Mouse (Mus musculus): ENCODE measurements around the gene Tnni1. TPM values are rescaled to one million over a fixed set of nuclear protein-coding genes. Genes with fewer than 3 reads are reported as not detected.
A peak's percentile ranks its signal among the peaks of the same experiment; 100 is the strongest.

The Tnni1 gene
- polyA plus RNA-seq (2015; fragmentation: Nextera tagmentation; extraction: Ambion mirVana) = 8.8 and 15.3 TPM in 2 replicates

- Histone ChIP-seq H3K27me3 (replicated peaks) (0 out of 2 replicates have a peak, but pooled peaks cover 4% of the 10 kb centered on the region), H3K27ac (peak within 1 kb of the TSS; percentile 64), H3K4me2 (peak within 1 kb of the TSS; percentile 41), H3K4me3 (replicated peaks) (no peak within 1 kb of the TSS), H3K36me3 (no peaks in the 10 kb centered on the region), H3K4me1 (peaks cover 14% of the 10 kb centered on the region), H3K9me3 (no peaks in the 10 kb centered on the region), H3K9ac (no peak within 1 kb of the TSS)
- WGBS = 16% methylated on average over 22 of the region's 22 CpGs
- ATAC-seq (ENCODE audit: insufficient read depth, low FRiP score, low read depth) = peak; percentile 20; the same call in 1 of the 2 replicates
Measured at GRCm38 (mm10) chr1:135778780-135779535, at the start of gene Tnni1. Gene Tnni1, plus strand, starts transcription at chr1:135779434.

- no peaks in the 10 kb centered on the region for H3K36me3 ChIP-seq
- no peak for ATAC-seq (ENCODE audit: insufficient read depth, low FRiP score, low read depth)
- H3K4me3 ChIP-seq (replicated peaks) = peak overlapping the region; percentile 69
- no peaks in the 10 kb centered on the region for H3K9me3 ChIP-seq
- 19% methylated on average over 4 of the region's 4 CpGs for WGBS
- H3K4me2 ChIP-seq = peak overlapping the region; percentile 66
- peak overlapping the region; percentile 98 for H3K27ac ChIP-seq
- no peaks in the 10 kb centered on the region for H3K27me3 ChIP-seq (replicated peaks)
- H3K9ac ChIP-seq = peak overlapping the region; percentile 85; the same call in 1 of the 2 replicates
- H3K4me1 ChIP-seq = peaks cover 57% of the 10 kb centered on the region
Measured at GRCm38 (mm10) chr1:135729821-135730220, 49.4 kb upstream of the Tnni1 start.

- Histone ChIP-seq H3K9ac (peak overlapping the region; percentile 85; the same call in 1 of the 2 replicates), H3K27me3 (replicated peaks) (no peaks in the 10 kb centered on the region), H3K4me1 (peaks cover 62% of the 10 kb centered on the region), H3K4me3 (replicated peaks) (peak overlapping the region; percentile 69), H3K27ac (peak overlapping the region; percentile 98), H3K36me3 (no peaks in the 10 kb centered on the region), H3K4me2 (peak overlapping the region; percentile 66), H3K9me3 (no peaks in the 10 kb centered on the region)
- no peak for ATAC-seq (ENCODE audit: insufficient read depth, low FRiP score, low read depth)
- 16% methylated on average over 3 of the region's 3 CpGs for WGBS
Measured at GRCm38 (mm10) chr1:135730296-135730695, 48.9 kb upstream of the Tnni1 start.

GRCm38 (mm10) chr1:135731393-135731792, 47.8 kb upstream of the Tnni1 start:
- Histone ChIP-seq H3K9me3 (no peaks in the 10 kb centered on the region), H3K4me3 (replicated peaks) (peak overlapping the region; percentile 69), H3K27me3 (replicated peaks) (no peaks in the 10 kb centered on the region), H3K27ac (peak overlapping the region; percentile 98), H3K4me1 (peaks cover 65% of the 10 kb centered on the region), H3K9ac (no peak overlapping the region), H3K4me2 (peak overlapping the region; percentile 66), H3K36me3 (no peaks in the 10 kb centered on the region)
- 33% methylated on average over 7 of the region's 7 CpGs for WGBS
- no peak for ATAC-seq (ENCODE audit: insufficient read depth, low FRiP score, low read depth)

- Histone ChIP-seq H3K36me3 (no peaks in the 10 kb centered on the region), H3K27ac (peak overlapping the region; percentile 98), H3K4me3 (replicated peaks) (peak overlapping the region; percentile 69; the same call in 1 of the 2 replicates), H3K9ac (no peak overlapping the region), H3K9me3 (no peaks in the 10 kb centered on the region), H3K4me1 (peaks cover 65% of the 10 kb centered on the region), H3K4me2 (peak overlapping the region; percentile 66), H3K27me3 (replicated peaks) (no peaks in the 10 kb centered on the region)
- peak; percentile 81 for ATAC-seq (ENCODE audit: insufficient read depth, low FRiP score, low read depth)
- 16% methylated on average over 11 of the region's 11 CpGs for WGBS
Measured at GRCm38 (mm10) chr1:135731897-135732684, 47.1 kb upstream of the Tnni1 start.

- Histone ChIP-seq H3K4me3 (replicated peaks) (no peak overlapping the region), H3K4me1 (peaks cover 72% of the 10 kb centered on the region), H3K36me3 (no peaks in the 10 kb centered on the region), H3K27me3 (replicated peaks) (no peaks in the 10 kb centered on the region), H3K4me2 (peak overlapping the region; percentile 22), H3K9me3 (no peaks in the 10 kb centered on the region), H3K9ac (no peak overlapping the region), H3K27ac (peak overlapping the region; percentile 98)
- peak; percentile 14; the same call in 1 of the 2 replicates for ATAC-seq (ENCODE audit: insufficient read depth, low FRiP score, low read depth)
- 25% methylated on average over 5 of the region's 7 CpGs for WGBS
Measured at GRCm38 (mm10) chr1:135734225-135734937, 44.9 kb upstream of the Tnni1 start.

GRCm38 (mm10) chr1:135735460-135735859, 43.8 kb upstream of the Tnni1 start:
- Histone ChIP-seq H3K27ac (peak overlapping the region; percentile 98), H3K4me3 (replicated peaks) (no peak overlapping the region), H3K9me3 (no peaks in the 10 kb centered on the region), H3K36me3 (no peaks in the 10 kb centered on the region), H3K27me3 (replicated peaks) (no peaks in the 10 kb centered on the region), H3K4me2 (peak overlapping the region; percentile 17), H3K4me1 (peaks cover 72% of the 10 kb centered on the region), H3K9ac (no peak overlapping the region)
- 42% methylated on average over 6 of the region's 6 CpGs for WGBS
- ATAC-seq (ENCODE audit: insufficient read depth, low FRiP score, low read depth) = no peak

- H3K27ac ChIP-seq = peak overlapping the region; percentile 68; the same call in 1 of the 2 replicates
- H3K9ac ChIP-seq = no peak overlapping the region
- no peaks in the 10 kb centered on the region for H3K27me3 ChIP-seq (replicated peaks)
- peaks cover 39% of the 10 kb centered on the region for H3K36me3 ChIP-seq
- ATAC-seq (ENCODE audit: insufficient read depth, low FRiP score, low read depth) = no peak
- H3K4me1 ChIP-seq = peaks cover 16% of the 10 kb centered on the region
- no peak overlapping the region for H3K4me2 ChIP-seq
- no peaks in the 10 kb centered on the region for H3K9me3 ChIP-seq
- WGBS = 73% methylated on average over 7 of the region's 7 CpGs
- no peak overlapping the region for H3K4me3 ChIP-seq (replicated peaks)
Measured at GRCm38 (mm10) chr1:135744987-135745386, 34.2 kb upstream of the Tnni1 start.

GRCm38 (mm10) chr1:135746248-135746647, 33.0 kb upstream of the Tnni1 start:
- peaks cover 51% of the 10 kb centered on the region for H3K36me3 ChIP-seq
- no peak overlapping the region for H3K9ac ChIP-seq
- peaks cover 8% of the 10 kb centered on the region; the same call in 1 of the 2 replicates for H3K4me1 ChIP-seq
- 72% methylated on average over 4 of the region's 4 CpGs for WGBS
- no peak overlapping the region for H3K27ac ChIP-seq
- no peaks in the 10 kb centered on the region for H3K27me3 ChIP-seq (replicated peaks)
- H3K9me3 ChIP-seq = no peaks in the 10 kb centered on the region
- no peak for ATAC-seq (ENCODE audit: insufficient read depth, low FRiP score, low read depth)
- H3K4me3 ChIP-seq (replicated peaks) = no peak overlapping the region
- H3K4me2 ChIP-seq = no peak overlapping the region

- H3K27ac ChIP-seq = no peak overlapping the region; the same call in 1 of the 2 replicates
- no peaks in the 10 kb centered on the region for H3K27me3 ChIP-seq (replicated peaks)
- peak; percentile 97 for ATAC-seq (ENCODE audit: insufficient read depth, low FRiP score, low read depth)
- H3K4me1 ChIP-seq = peaks cover 6% of the 10 kb centered on the region; the same call in 1 of the 2 replicates
- peaks cover 39% of the 10 kb centered on the region for H3K36me3 ChIP-seq
- H3K9me3 ChIP-seq = no peaks in the 10 kb centered on the region
- no peak overlapping the region for H3K9ac ChIP-seq
- no peak overlapping the region for H3K4me2 ChIP-seq
- 12% methylated on average over 10 of the region's 10 CpGs for WGBS
- H3K4me3 ChIP-seq (replicated peaks) = no peak overlapping the region
Measured at GRCm38 (mm10) chr1:135752737-135753348, 26.4 kb upstream of the Tnni1 start.

GRCm38 (mm10) chr1:135755287-135755686, 23.9 kb upstream of the Tnni1 start:
- H3K9ac ChIP-seq = no peak overlapping the region
- no peaks in the 10 kb centered on the region for H3K9me3 ChIP-seq
- peak overlapping the region; percentile 63; the same call in 1 of the 2 replicates for H3K27ac ChIP-seq
- H3K4me3 ChIP-seq (replicated peaks) = no peak overlapping the region
- H3K27me3 ChIP-seq (replicated peaks) = no peaks in the 10 kb centered on the region
- peaks cover 6% of the 10 kb centered on the region; the same call in 1 of the 2 replicates for H3K4me1 ChIP-seq
- WGBS = 44% methylated on average over 9 of the region's 9 CpGs
- H3K4me2 ChIP-seq = no peak overlapping the region
- peaks cover 17% of the 10 kb centered on the region for H3K36me3 ChIP-seq
- ATAC-seq (ENCODE audit: insufficient read depth, low FRiP score, low read depth) = no peak
